Mouse (Mus musculus) hindbrain, embryonic 16.5 days (tissue): ENCODE measurements at regions not wholly inside any gene's neighbourhood (a gene's known extent, or its start where the extent isn't known, plus 50 kb on each side); places are given as distances from the start of the nearest gene placed in this dataset.
A peak's percentile ranks its signal among the peaks of the same experiment; 100 is the strongest.

Experiments used
- ATAC-seq: fragments of 200-750 bp; cut with Nextera tagmentation; 2 replicates; pipeline ENCODE4 v1.8.0; 2017; ENCODE audit warnings: moderate TSS enrichment, moderate library complexity
- H3K27ac ChIP-seq: fragments of 300-500 bp; sonication (generic); 2 replicates; pipeline ENCODE4 v1.5.1; 2014; ENCODE audit warnings: low read depth, mild to moderate bottlenecking, control low read depth, low read length, moderate library complexity
- H3K27me3 ChIP-seq: fragments of 300-500 bp; sonication (generic); replicated peaks from 2 replicates; pipeline ENCODE4 v1.6.1; 2014; ENCODE audit warnings: low read length; ENCODE audit not compliant: control insufficient read depth, insufficient read depth
- H3K36me3 ChIP-seq: fragments of 300-500 bp; sonication (generic); 2 replicates; pipeline ENCODE4 v1.6.1; 2014; ENCODE audit warnings: mild to moderate bottlenecking, low read length, moderate library complexity, mixed read lengths; ENCODE audit not compliant: control insufficient read depth, insufficient read depth
- H3K4me1 ChIP-seq: fragments of 300-500 bp; sonication (generic); 2 replicates; pipeline ENCODE4 v1.6.1; 2014; ENCODE audit warnings: low read depth, low read length; ENCODE audit not compliant: control insufficient read depth, insufficient read depth
- H3K4me2 ChIP-seq: fragments of 300-500 bp; sonication (generic); 2 replicates; pipeline ENCODE4 v1.6.1; 2014; ENCODE audit warnings: mild to moderate bottlenecking, low read length, control low read depth, moderate library complexity
- H3K4me3 ChIP-seq: fragments of 300-500 bp; sonication (generic); 2 replicates; pipeline ENCODE4 v1.5.1; 2014; ENCODE audit warnings: mild to moderate bottlenecking, low read length, control low read depth, moderate library complexity
- H3K9ac ChIP-seq: fragments of 300-500 bp; sonication (generic); 2 replicates; pipeline ENCODE4 v1.6.1; 2014; ENCODE audit warnings: low read depth, mild to moderate bottlenecking, control low read depth, low read length, moderate library complexity
- H3K9me3 ChIP-seq: fragments of 300-500 bp; sonication (generic); 2 replicates; pipeline ENCODE4 v1.6.1; 2014; ENCODE audit warnings: mild to moderate bottlenecking, low read length, moderate library complexity; ENCODE audit not compliant: control insufficient read depth
- WGBS: fragments of 180-500 bp; shearing (Covaris S2); extraction: QIAGEN DNeasy Blood & Tissue Kit; methylation state at CpG from one replicate; pipeline ENCODE4 v1.1.7; 2014; 5-methylcytosine and 5-hydroxymethylcytosine counted together

DNA sequence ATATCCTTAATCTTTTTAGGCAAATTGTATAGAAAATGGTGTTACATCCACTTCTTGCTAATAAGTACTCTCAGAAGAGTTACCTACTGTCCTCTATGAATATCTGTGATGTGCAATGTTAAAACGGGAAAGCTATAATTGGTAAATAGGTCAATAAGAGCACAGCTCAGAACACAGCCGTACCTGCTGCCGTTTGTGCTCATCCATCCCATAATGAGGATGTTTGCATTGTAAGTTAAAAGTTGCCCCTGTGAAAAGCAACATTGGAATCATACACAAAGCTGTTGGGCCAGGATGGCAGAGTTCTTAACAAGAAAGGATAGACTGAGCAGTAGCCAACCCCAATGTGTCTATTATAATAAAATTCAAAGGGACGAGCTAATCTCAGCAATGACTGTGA is 476.6 kb downstream of the Ptprc start:
- H3K27me3 ChIP-seq: no peaks in the 10 kb centered on the region
- H3K36me3 ChIP-seq: no peaks in the 10 kb centered on the region
- 0 out of 2 replicates have a peak, but pooled peaks cover 4% of the 10 kb centered on the region for H3K4me1 ChIP-seq
- no peak for ATAC-seq
- no peak overlapping the region for H3K9ac ChIP-seq
- no peak overlapping the region for H3K4me3 ChIP-seq
- 84% methylated on average over 4 of the region's 4 CpGs for WGBS
- no peak overlapping the region for H3K4me2 ChIP-seq
- no peaks in the 10 kb centered on the region for H3K9me3 ChIP-seq
- H3K27ac ChIP-seq: no peak overlapping the region

- WGBS: 36% methylated on average over 5 of the region's 5 CpGs
- ATAC-seq: no peak
- Histone ChIP-seq H3K4me2 (no peak overlapping the region), H3K27me3 (no peaks in the 10 kb centered on the region), H3K27ac (no peak overlapping the region), H3K4me1 (0 out of 2 replicates have a peak, but pooled peaks cover 4% of the 10 kb centered on the region), H3K4me3 (no peak overlapping the region), H3K9ac (no peak overlapping the region), H3K9me3 (no peaks in the 10 kb centered on the region), H3K36me3 (no peaks in the 10 kb centered on the region)
Observed at GRCm38 (mm10) chr1:137697289-137697688, 478.2 kb downstream of the Ptprc start.

- Histone ChIP-seq H3K4me3 (no peak overlapping the region), H3K4me1 (0 out of 2 replicates have a peak, but pooled peaks cover 4% of the 10 kb centered on the region), H3K9me3 (no peaks in the 10 kb centered on the region), H3K27me3 (no peaks in the 10 kb centered on the region), H3K27ac (no peak overlapping the region), H3K9ac (no peak overlapping the region), H3K4me2 (no peak overlapping the region), H3K36me3 (no peaks in the 10 kb centered on the region)
- ATAC-seq: no peak
- 11% methylated on average over 3 of the region's 3 CpGs for WGBS
Observed at GRCm38 (mm10) chr1:137696796-137697195, 478.7 kb downstream of the Ptprc start.

GRCm38 (mm10) chr1:137695751-137696150 is 479.8 kb downstream of the Ptprc start:
- 68% methylated on average over 3 of the region's 3 CpGs for WGBS
- Histone ChIP-seq H3K9me3 (no peaks in the 10 kb centered on the region), H3K36me3 (no peaks in the 10 kb centered on the region), H3K27me3 (no peaks in the 10 kb centered on the region), H3K4me3 (no peak overlapping the region), H3K27ac (no peak overlapping the region), H3K9ac (no peak overlapping the region), H3K4me2 (no peak overlapping the region), H3K4me1 (0 out of 2 replicates have a peak, but pooled peaks cover 4% of the 10 kb centered on the region)
- ATAC-seq: no peak

- Histone ChIP-seq H3K4me1 (0 out of 2 replicates have a peak, but pooled peaks cover 4% of the 10 kb centered on the region), H3K4me3 (no peak overlapping the region), H3K27ac (no peak overlapping the region), H3K9ac (no peak overlapping the region), H3K4me2 (no peak overlapping the region), H3K27me3 (no peaks in the 10 kb centered on the region), H3K36me3 (no peaks in the 10 kb centered on the region), H3K9me3 (no peaks in the 10 kb centered on the region)
- ATAC-seq: no peak
- 39% methylated on average over 2 of the region's 2 CpGs for WGBS
Observed at GRCm38 (mm10) chr1:137692525-137692924, 483.0 kb downstream of the Ptprc start.

DNA sequence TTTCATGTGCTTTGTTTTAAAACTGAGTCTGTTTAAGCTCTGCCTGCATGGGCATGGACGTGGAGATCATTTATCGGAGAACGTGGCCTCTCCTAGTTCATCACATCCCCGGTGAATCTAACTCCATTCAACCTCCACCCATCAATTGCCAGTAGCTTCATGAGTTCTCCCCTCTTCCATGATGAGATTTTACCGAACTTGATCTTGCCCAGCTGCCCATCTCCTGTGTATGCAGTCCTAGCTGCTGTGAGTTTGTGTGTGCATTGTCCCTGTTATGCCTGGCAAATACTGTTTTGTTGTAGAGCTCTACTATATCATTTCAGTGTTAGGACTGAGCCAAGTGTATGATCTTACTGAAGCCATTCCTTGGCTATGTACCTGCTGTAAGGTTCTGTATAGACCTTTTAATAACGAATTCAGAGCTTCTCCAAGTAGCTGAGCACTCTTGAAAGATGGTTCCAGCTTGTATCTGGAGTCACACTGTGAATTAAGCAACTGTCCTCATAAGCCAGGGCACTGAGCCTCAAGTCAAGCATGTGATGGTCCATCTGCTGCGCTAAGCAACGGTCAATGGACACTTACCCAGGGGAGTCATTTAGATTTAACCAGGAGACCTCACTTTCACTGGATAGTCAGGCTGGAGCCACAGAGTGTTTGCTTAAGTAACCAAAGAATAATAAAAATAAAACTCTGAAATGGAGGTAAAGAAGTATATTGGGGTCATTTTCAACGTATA is 484.5 kb downstream of the Ptprc start:
- Histone ChIP-seq H3K4me1 (no peaks in the 10 kb centered on the region), H3K4me2 (no peak overlapping the region), H3K4me3 (no peak overlapping the region), H3K27me3 (no peaks in the 10 kb centered on the region), H3K9ac (no peak overlapping the region), H3K36me3 (no peaks in the 10 kb centered on the region), H3K27ac (no peak overlapping the region), H3K9me3 (no peaks in the 10 kb centered on the region)
- ATAC-seq: peak; percentile 65; the same call in 1 of the 2 replicates
- WGBS: 80% methylated on average over 9 of the region's 9 CpGs

- no peak overlapping the region for H3K4me3 ChIP-seq
- 77% methylated on average over 5 of the region's 5 CpGs for WGBS
- no peaks in the 10 kb centered on the region for H3K27me3 ChIP-seq
- H3K9me3 ChIP-seq: no peaks in the 10 kb centered on the region
- H3K27ac ChIP-seq: no peak overlapping the region
- H3K36me3 ChIP-seq: no peaks in the 10 kb centered on the region
- no peaks in the 10 kb centered on the region for H3K4me1 ChIP-seq
- H3K9ac ChIP-seq: no peak overlapping the region
- no peak for ATAC-seq
- H3K4me2 ChIP-seq: no peak overlapping the region
Observed at GRCm38 (mm10) chr1:137670650-137671049, 504.9 kb downstream of the Ptprc start.

DNA sequence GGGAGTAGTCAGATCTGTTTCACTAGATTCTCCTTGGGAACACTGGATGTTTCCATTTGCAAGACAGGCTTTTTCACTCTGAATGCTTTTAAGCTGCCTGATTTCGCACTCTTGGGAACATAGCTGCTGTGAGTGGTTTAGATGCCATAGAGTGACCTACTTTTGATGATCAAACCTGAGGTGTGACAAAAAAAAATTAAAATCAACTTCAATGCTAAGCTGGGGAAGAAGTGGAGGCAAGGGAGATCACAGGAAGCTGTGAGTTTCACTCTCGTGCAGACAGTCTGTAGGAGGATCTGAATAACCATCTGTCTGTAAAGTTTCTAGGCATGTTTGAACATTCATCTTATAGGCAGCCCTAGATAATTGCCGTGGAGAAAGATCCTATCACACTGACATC is 505.7 kb downstream of the Ptprc start:
- no peak overlapping the region for H3K4me3 ChIP-seq
- H3K9me3 ChIP-seq: no peaks in the 10 kb centered on the region
- no peak for ATAC-seq
- H3K27ac ChIP-seq: no peak overlapping the region
- no peaks in the 10 kb centered on the region for H3K4me1 ChIP-seq
- no peaks in the 10 kb centered on the region for H3K36me3 ChIP-seq
- no peaks in the 10 kb centered on the region for H3K27me3 ChIP-seq
- H3K4me2 ChIP-seq: no peak overlapping the region
- 76% methylated on average over 3 of the region's 3 CpGs for WGBS
- H3K9ac ChIP-seq: no peak overlapping the region

DNA sequence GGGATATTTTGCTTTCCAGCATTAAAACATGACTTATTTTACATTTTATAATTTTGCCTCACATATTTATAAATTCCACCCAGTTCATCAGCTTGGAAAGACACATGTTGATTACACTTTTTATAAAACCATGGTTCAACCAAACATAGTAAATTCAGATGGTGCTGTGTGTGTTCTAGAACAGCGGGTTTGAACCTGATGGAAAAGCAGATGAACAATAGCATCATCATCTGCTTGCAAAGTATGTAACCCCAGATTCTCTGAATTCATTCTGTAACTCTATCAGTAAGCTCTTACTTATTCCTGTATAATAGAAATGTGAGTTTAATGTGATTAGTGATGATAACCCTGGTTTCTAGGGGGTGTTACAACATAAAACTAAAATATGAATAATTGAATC is 517.4 kb downstream of the Ptprc start:
- H3K36me3 ChIP-seq: no peaks in the 10 kb centered on the region
- H3K4me1 ChIP-seq: peaks cover 9% of the 10 kb centered on the region
- no peak overlapping the region for H3K9ac ChIP-seq
- H3K9me3 ChIP-seq: no peaks in the 10 kb centered on the region
- 90% methylated on average over 1 of the region's 1 CpGs for WGBS
- ATAC-seq: no peak
- H3K27ac ChIP-seq: no peak overlapping the region
- H3K4me3 ChIP-seq: no peak overlapping the region
- no peak overlapping the region for H3K4me2 ChIP-seq
- H3K27me3 ChIP-seq: no peaks in the 10 kb centered on the region
